Mouse (Mus musculus) stomach, postnatal 0 days (tissue): ENCODE data around the gene Rnf114.

ENCODE experiments used
- CTCF ChIP-seq: IDR thresholded peaks from 2 replicates; pipeline ENCODE4 v1.5.1; 2016; ENCODE audit warnings: antibody characterized with exemption, low read depth, mild to moderate bottlenecking, moderate library complexity
- EP300 ChIP-seq: optimal IDR thresholded peaks from 2 replicates; pipeline ENCODE3; 2016; ENCODE audit warnings: antibody characterized with exemption

- TF ChIP-seq CTCF (no peak), EP300 (no peak)
Measured at GRCm38 (mm10) chr2:167559413-167559812, 67.0 kb downstream of the Rnf114 start.
